Mouse (Mus musculus): Measurements from ENCODE around the gene Sept6. TPM values are rescaled to one million over a fixed set of nuclear protein-coding genes. Genes with fewer than 3 reads are reported as not detected.
A peak's percentile ranks its signal among the peaks of the same experiment; 100 is the strongest.

The Sept6 gene
- polyA plus RNA-seq, 1 experiment from 2014 or later: 38.9 TPM

DNA sequence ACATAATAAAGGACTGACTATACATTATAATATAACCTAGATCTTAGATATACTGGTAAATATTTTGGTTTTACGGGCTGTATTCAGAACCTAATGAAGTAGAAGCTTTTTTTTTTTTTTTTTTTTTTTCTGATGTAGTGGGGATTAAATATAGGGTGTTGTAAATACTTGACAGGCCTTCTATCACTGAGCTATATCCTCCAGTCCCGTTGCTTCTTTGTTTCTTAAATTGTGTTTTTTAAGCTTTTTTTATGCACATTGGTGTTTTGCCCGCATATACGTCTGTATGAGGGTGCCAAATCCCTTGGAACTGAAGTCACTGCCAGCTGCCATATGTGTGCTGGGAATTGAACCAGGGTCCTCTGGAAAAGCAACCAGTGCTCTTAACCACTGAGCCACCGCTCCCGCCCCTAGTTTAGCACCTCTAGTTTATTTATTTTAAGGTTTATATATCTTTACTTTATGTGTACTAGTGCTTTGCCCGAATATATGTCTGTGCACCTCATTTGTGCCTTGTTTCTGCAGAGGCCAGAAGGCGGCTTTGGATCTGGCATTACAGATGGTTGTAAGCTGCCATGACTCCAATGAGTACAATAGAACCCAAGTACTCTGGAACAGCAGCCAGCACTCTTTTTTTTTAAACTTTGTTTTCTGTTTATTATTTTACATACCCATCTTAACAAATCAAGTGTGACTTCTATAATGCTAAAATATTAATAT is 126.8 kb downstream of the Sept6 start:
- Histone ChIP-seq H3K4me1 (replicated peaks) (peaks cover 6% of the 10 kb centered on the region; the same call in 1 of the 2 replicates), H3K4me3 (peak overlapping the region; percentile 57), H3K9ac (no peak overlapping the region), H3K9me3 (replicated peaks) (no peaks in the 10 kb centered on the region), H3K36me3 (no peaks in the 10 kb centered on the region), H3K27ac (ENCODE audit: poor library complexity, severe bottlenecking) (no peak overlapping the region), H3K27me3 (replicated peaks) (no peaks in the 10 kb centered on the region), H3K4me2 (peak overlapping the region; percentile 46)
- 43% methylated on average over 8 of the region's 8 CpGs for WGBS
- ATAC-seq (ENCODE audit: insufficient number of reproducible peaks, low FRiP score): no peak

DNA sequence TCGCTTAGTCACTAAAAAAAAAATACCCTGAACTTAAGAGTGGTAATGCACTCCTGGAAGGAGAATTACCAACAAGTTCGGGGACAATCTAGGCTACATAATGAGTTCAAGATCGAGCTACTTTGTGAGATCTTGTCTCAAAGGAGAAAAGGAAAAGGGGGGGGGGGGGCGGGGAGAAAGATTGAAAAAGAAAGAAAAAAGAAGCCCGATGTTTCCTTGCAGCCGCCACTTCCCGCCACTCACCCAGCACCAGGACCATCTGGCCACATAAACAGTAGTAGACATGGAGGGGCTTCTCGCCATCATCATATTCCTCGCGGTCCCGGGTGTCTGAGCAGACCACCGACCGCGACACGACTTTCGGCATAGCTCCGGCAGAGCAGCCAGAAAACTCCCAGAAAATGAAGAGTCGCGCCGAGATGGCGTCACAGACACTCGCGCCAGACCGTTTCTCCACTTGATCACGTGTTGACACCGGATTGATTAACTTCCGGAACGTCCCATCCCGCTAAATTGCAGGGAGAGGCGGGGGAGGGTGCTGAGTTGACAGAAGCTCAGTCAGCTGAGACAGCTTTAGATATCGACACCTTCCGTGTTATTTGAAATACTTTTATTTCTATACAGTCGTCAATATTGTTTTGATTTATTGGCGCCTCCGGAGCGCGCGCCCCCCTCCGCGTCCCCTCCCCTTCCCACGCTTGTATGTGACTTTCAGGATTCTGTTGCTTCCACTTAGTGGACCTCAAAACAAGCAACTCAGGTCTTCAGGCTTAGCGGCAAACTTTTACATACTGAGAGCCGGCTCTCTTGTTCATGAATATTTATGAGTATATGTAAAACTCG is 127.6 kb downstream of the Sept6 start:
- Histone ChIP-seq H3K36me3 (no peaks in the 10 kb centered on the region), H3K4me3 (peak overlapping the region; percentile 57), H3K9me3 (replicated peaks) (no peaks in the 10 kb centered on the region), H3K27ac (ENCODE audit: poor library complexity, severe bottlenecking) (no peak overlapping the region), H3K4me1 (replicated peaks) (peaks cover 6% of the 10 kb centered on the region; the same call in 1 of the 2 replicates), H3K9ac (peak overlapping the region; percentile 73), H3K4me2 (peak overlapping the region; percentile 60), H3K27me3 (replicated peaks) (no peaks in the 10 kb centered on the region)
- WGBS: 14% methylated on average over 43 of the region's 44 CpGs
- peak; percentile 78 for ATAC-seq (ENCODE audit: insufficient number of reproducible peaks, low FRiP score)

Other genes with a start within 250 kb of the Sept6 start
- 2.5 and 3.1 TPM in 2 replicates for gene Slc25a43, start 248.1 kb downstream of the Sept6 start, polyA plus RNA-seq (2016; fragmentation: Nextera tagmentation; extraction: Ambion mirVana)
- 989 and 1,024 TPM in 2 replicates for gene Slc25a5, start 196.1 kb downstream of the Sept6 start, polyA plus RNA-seq (2016; fragmentation: Nextera tagmentation; extraction: Ambion mirVana)
- gene Ube2a, start 117.9 kb downstream of the Sept6 start, polyA plus RNA-seq (2016; fragmentation: Nextera tagmentation; extraction: Ambion mirVana): 116 and 124 TPM in 2 replicates
- 21.8 and 24.0 TPM in 2 replicates for gene C330007P06Rik, start 117.7 kb downstream of the Sept6 start, polyA plus RNA-seq (2016; fragmentation: Nextera tagmentation; extraction: Ambion mirVana)
- 0.80 and 0.98 TPM in 2 replicates for gene Nkrf, start 88.9 kb downstream of the Sept6 start, polyA plus RNA-seq (2016; fragmentation: Nextera tagmentation; extraction: Ambion mirVana)
- 0.86 and 0.88 TPM in 2 replicates for gene Sowahd, start 57.1 kb upstream of the Sept6 start, polyA plus RNA-seq (2016; fragmentation: Nextera tagmentation; extraction: Ambion mirVana)
- gene Rpl39, start 93.6 kb upstream of the Sept6 start, polyA plus RNA-seq (2016; fragmentation: Nextera tagmentation; extraction: Ambion mirVana): 434 and 437 TPM in 2 replicates
- gene Upf3b, start 118.5 kb upstream of the Sept6 start, polyA plus RNA-seq (2016; fragmentation: Nextera tagmentation; extraction: Ambion mirVana): 13.7 and 14.3 TPM in 2 replicates
- gene Nkap, start 135.0 kb upstream of the Sept6 start, polyA plus RNA-seq (2016; fragmentation: Nextera tagmentation; extraction: Ambion mirVana): 14.9 and 16.1 TPM in 2 replicates
- not detected in 2 replicates for gene Akap14, start 177.0 kb upstream of the Sept6 start, polyA plus RNA-seq (2016; fragmentation: Nextera tagmentation; extraction: Ambion mirVana)
- 551 and 581 TPM in 2 replicates for gene Ndufa1, start 199.4 kb upstream of the Sept6 start, polyA plus RNA-seq (2016; fragmentation: Nextera tagmentation; extraction: Ambion mirVana)
- 7.5 and 7.7 TPM in 2 replicates for gene Rnf113a1, start 199.5 kb upstream of the Sept6 start, polyA plus RNA-seq (2016; fragmentation: Nextera tagmentation; extraction: Ambion mirVana)
- not detected in 2 replicates for gene Gm9, start 219.2 kb upstream of the Sept6 start, polyA plus RNA-seq (2016; fragmentation: Nextera tagmentation; extraction: Ambion mirVana)
- gene Rhox1, start 230.5 kb upstream of the Sept6 start, polyA plus RNA-seq (2016; fragmentation: Nextera tagmentation; extraction: Ambion mirVana): not detected in 2 replicates

Measured in heart, embryonic 12.5 days (tissue).